ENCODE assay signal across 21 mouse cellular contexts in genomic region chr1:89082171-89082882, GRCm38 (mm10). TPM values are rescaled to one million over a fixed set of nuclear protein-coding genes. Genes with fewer than 3 reads are reported as not detected.
A peak's percentile ranks its signal among the peaks of the same experiment; 100 is the strongest.
DNase-seq lines count a peak whose midpoint lies in the region; ATAC-seq and TF ChIP-seq lines count a peak whose summit lies in the region.
"Had no signal": no experiment of that assay in that cellular context is flagged by ENCODE, and none has a peak within 500 bp of the region (broad histone marks: within the 10 kb centered on the region; RNA-seq: fewer than 3 reads in every experiment).

No protein-coding gene starts in this region.

- H3K79me2 ChIP-seq in heart, adult 2 months (replicated peaks; ENCODE audit: control insufficient read depth, insufficient read depth, low read length) = peaks cover 8% of the 10 kb centered on the region; the same call in 1 of the 2 replicates

- intact Hi-C loops in heart, adult 2 months (cut with DNase I) = no loop called here

- TF ChIP-seq POLR2A in heart, adult 2 months (IDR thresholded peaks at IDR 0.05; ENCODE audit: insufficient read depth, low read depth, low read length) = no peak

- H3K27ac ChIP-seq in heart, adult 2 months = no peak overlapping the region
- no peak overlapping the region for H3K27ac ChIP-seq in heart, embryonic 11.5 days (ENCODE audit: low read depth, low read length)
- no peak overlapping the region for H3K27ac ChIP-seq in layer of hippocampus, adult 2 months
- no peak overlapping the region for H3K27ac ChIP-seq in limb, embryonic 10.5 days
- H3K27ac ChIP-seq: forebrain, embryonic 12.5 days; macrophage; midbrain, embryonic 12.5 days; stomach, embryonic 15.5 days had no signal

- H3K4me3 ChIP-seq in heart, adult 2 months = no peak overlapping the region
- no peak overlapping the region for H3K4me3 ChIP-seq in heart, embryonic 11.5 days (ENCODE audit: low read depth, low read length)
- H3K4me3 ChIP-seq in layer of hippocampus, adult 2 months = no peak overlapping the region
- no peak overlapping the region for H3K4me3 ChIP-seq in limb, embryonic 10.5 days
- H3K4me3 ChIP-seq: forebrain, embryonic 12.5 days; midbrain, embryonic 12.5 days; stomach, embryonic 15.5 days had no signal

- no peaks in the 10 kb centered on the region for H3K27me3 ChIP-seq in heart, adult 2 months (ENCODE audit: control insufficient read depth, insufficient read depth, low read length)
- no peaks in the 10 kb centered on the region for H3K27me3 ChIP-seq in heart, embryonic 11.5 days (ENCODE audit: control insufficient read depth, insufficient read depth, low read length)
- H3K27me3 ChIP-seq in limb, embryonic 10.5 days (ENCODE audit: low read depth, poor library complexity, severe bottlenecking) = no peaks in the 10 kb centered on the region
- H3K27me3 ChIP-seq: forebrain, embryonic 12.5 days; midbrain, embryonic 12.5 days; stomach, embryonic 15.5 days had no signal

- H3K9ac ChIP-seq in heart, adult 2 months (ENCODE audit: low read depth, low read length) = no peak overlapping the region
- H3K9ac ChIP-seq in heart, embryonic 11.5 days (ENCODE audit: low read depth, low read length) = no peak overlapping the region
- H3K9ac ChIP-seq: forebrain, embryonic 12.5 days; lung, embryonic 14.5 days; midbrain, embryonic 12.5 days; stomach, embryonic 15.5 days had no signal

- peak; percentile 1 to 13 for DNase-seq in heart, adult 2 months
- peak in 1 of 2 experiments; percentile 1 for DNase-seq in layer of hippocampus, adult 2 months (ENCODE audit: low spot score in 2 of 2)
- DNase-seq in layer of hippocampus, adult 9-11 months = no peak
- DNase-seq in testis, postnatal 10 days (ENCODE audit: low spot score) = peak; percentile 31
- no peak for DNase-seq in testis, postnatal 14 days (ENCODE audit: low spot score)
- DNase-seq in mesoderm, embryonic 11.5 days (ENCODE audit: low read depth, low spot score) = peak; percentile 79
- no peak for DNase-seq in limb, embryonic 10.5 days (ENCODE audit: low spot score)
- DNase-seq: adrenal gland, postnatal 25 days; cerebellum, adult 11-12 months; cerebellum, postnatal 14 days; gastrocnemius, postnatal 10 days; lung, embryonic 14.5 days; retina, postnatal 1 day had no signal

- no peak overlapping the region for H3K4me2 ChIP-seq in heart, embryonic 11.5 days
- H3K4me2 ChIP-seq: forebrain, embryonic 12.5 days; liver, embryonic 11.5 days; lung, embryonic 14.5 days; midbrain, embryonic 12.5 days; stomach, embryonic 15.5 days had no signal

- ATAC-seq in heart, embryonic 11.5 days (replicated peaks; ENCODE audit: insufficient number of reproducible peaks, low FRiP score, low TSS enrichment) = no peak

- no peak for TF ChIP-seq EP300 in heart, adult 2 months (IDR thresholded peaks at IDR 0.05; ENCODE audit: insufficient read depth, low read depth, low read length)

- WGBS in heart, adult 2 months = 74% methylated on average over 14 of the region's 14 CpGs
- 71% methylated on average over 14 of the region's 14 CpGs for WGBS in heart, embryonic 11.5 days (ENCODE audit: insufficient replicate concordance)
- WGBS in limb, embryonic 10.5 days = 33% methylated on average over 14 of the region's 14 CpGs

- H3K4me1 ChIP-seq in heart, adult 2 months (ENCODE audit: control insufficient read depth, insufficient read depth, low read length) = peaks cover 19% of the 10 kb centered on the region
- H3K4me1 ChIP-seq in heart, embryonic 11.5 days (ENCODE audit: control insufficient read depth, insufficient read depth, low read length) = peaks cover 42% of the 10 kb centered on the region
- peaks cover 70% of the 10 kb centered on the region for H3K4me1 ChIP-seq in limb, embryonic 10.5 days

- no peak for TF ChIP-seq CTCF in heart, adult 2 months (IDR thresholded peaks at IDR 0.05)
- TF ChIP-seq CTCF in layer of hippocampus, adult 2 months (conservative IDR thresholded peaks at IDR 0.05) = 0 out of 2 replicates have a peak, but pooled peaks have one; percentile 6

- peaks cover 4% of the 10 kb centered on the region; the same call in 1 of the 2 replicates for H3K36me3 ChIP-seq in heart, adult 2 months (ENCODE audit: control insufficient read depth, insufficient read depth, low read length)
- no peaks in the 10 kb centered on the region for H3K36me3 ChIP-seq in heart, embryonic 11.5 days (ENCODE audit: control insufficient read depth, insufficient read depth, low read length)
- peaks cover 19% of the 10 kb centered on the region for H3K36me3 ChIP-seq in limb, embryonic 10.5 days
- H3K36me3 ChIP-seq: G1E; midbrain, embryonic 12.5 days; stomach, embryonic 15.5 days had no signal

- H3K9me3 ChIP-seq in heart, embryonic 11.5 days (replicated peaks; ENCODE audit: control insufficient read depth, low read length) = no peaks in the 10 kb centered on the region
- H3K9me3 ChIP-seq in limb, embryonic 10.5 days (replicated peaks) = no peaks in the 10 kb centered on the region
- H3K9me3 ChIP-seq: forebrain, embryonic 12.5 days; midbrain, embryonic 12.5 days; stomach, embryonic 15.5 days had no signal

RNA-seq across cellular contexts. Expression of gene Sh3bp4, which starts 12.1 kb away (rescaled TPM):
- total RNA-seq in heart, adult 2 months (2021) = 10 to 100 TPM in 1 of 2 experiments, 1 to 10 TPM in 1; 10.0 to 11.1 TPM
- 8.6 and 10.2 TPM in 2 replicates for polyA plus RNA-seq in heart, adult 2 months (2012; rRNA removed)
- polyA plus RNA-seq in heart, embryonic 11.5 days (2014; fragmentation: Nextera tagmentation; extraction: Ambion mirVana) = 15.3 and 25.2 TPM in 2 replicates
- 10 to 100 TPM; 21.9 to 24.8 TPM for total RNA-seq in layer of hippocampus, adult 2 months (2021)
- polyA plus RNA-seq in limb, embryonic 10.5 days (2016; fragmentation: Nextera tagmentation; extraction: Ambion mirVana) = 25.9 and 26.9 TPM in 2 replicates
- total RNA-seq: G1E; neutrophil, adult 5-6 weeks had no signal
- polyA plus RNA-seq: G1E had no signal

Comparison
In these comparisons a context has a peak if more than half of its experiments do, and no peak if none do; other contexts are left out.
1. DNase-seq: peak in heart, adult 2 months (2 of 2), testis, postnatal 10 days (single experiment) and mesoderm, embryonic 11.5 days (single experiment); none in layer of hippocampus, adult 9-11 months (single experiment), testis, postnatal 14 days (single experiment) and limb, embryonic 10.5 days (single experiment).